ENCODE assay signal across 21 mouse cellular contexts in the genomic region with DNA sequence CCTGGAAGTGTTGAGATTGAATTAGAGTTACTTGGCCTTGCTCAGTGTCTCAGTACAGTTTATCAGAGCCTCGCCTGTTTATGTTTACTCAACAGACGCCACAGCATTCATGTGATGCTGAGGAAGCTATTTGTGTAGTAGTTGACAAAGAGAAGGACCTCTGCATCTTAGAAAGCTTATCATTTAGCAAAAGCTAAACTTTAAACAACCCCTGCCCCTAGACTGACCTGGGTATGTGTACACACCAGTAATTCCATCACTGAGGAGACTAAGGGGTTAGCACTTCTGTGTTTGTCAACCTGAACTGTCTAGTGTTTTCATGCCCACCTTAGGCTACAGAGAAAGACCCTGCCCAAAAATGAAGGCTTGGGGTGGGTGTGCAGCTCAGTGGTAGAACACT. TPM values are rescaled to one million over a fixed set of nuclear protein-coding genes. Genes with fewer than 3 reads are reported as not detected.
DNase-seq lines count a peak whose midpoint lies in the region; ATAC-seq and TF ChIP-seq lines count a peak whose summit lies in the region.
"Had no signal": no experiment of that assay in that cellular context is flagged by ENCODE, and none has a peak within 500 bp of the region (broad histone marks: within the 10 kb centered on the region; RNA-seq: fewer than 3 reads in every experiment).

No protein-coding gene starts in this region.

- no peak for TF ChIP-seq CTCF in heart, adult 2 months (IDR thresholded peaks at IDR 0.05)
- no peak for TF ChIP-seq CTCF in kidney, adult 2 months (conservative IDR thresholded peaks at IDR 0.05; ENCODE audit: insufficient read depth, insufficient read length, low read depth, low read length)
- no peak for TF ChIP-seq CTCF in embryonic fibroblast, embryonic 13.5 days (IDR thresholded peaks at IDR 0.05; ENCODE audit: borderline replicate concordance, insufficient read depth, low read length)

- no peak for ATAC-seq in heart, embryonic 14.5 days (ENCODE audit: insufficient number of reproducible peaks, insufficient read depth, low FRiP score, low read depth)
- no peak for ATAC-seq in kidney, embryonic 14.5 days (ENCODE audit: low FRiP score, low TSS enrichment)
- ATAC-seq: activated CD4-positive, CD25-positive, alpha-beta regulatory T cell, adult 4 months; forebrain, embryonic 16.5 days; hindbrain, postnatal 0 days; Patski had no signal

- H3K4me1 ChIP-seq in heart, embryonic 10.5 days, result peaks cover 96% of the 10 kb centered on the region
- H3K4me1 ChIP-seq in heart, embryonic 14.5 days (ENCODE audit: control insufficient read depth in 2 of 2, insufficient read depth in 2 of 2, low read length in 2 of 2), result peaks cover 54 to 96% of the 10 kb centered on the region in 2 experiments
- H3K4me1 ChIP-seq in heart, adult 2 months (ENCODE audit: control insufficient read depth, insufficient read depth, low read length), result peaks cover 38% of the 10 kb centered on the region
- peaks cover 36% of the 10 kb centered on the region for H3K4me1 ChIP-seq in kidney, adult 2 months (ENCODE audit: control insufficient read depth, insufficient read depth, low read length)
- H3K4me1 ChIP-seq in kidney, embryonic 14.5 days (ENCODE audit: control insufficient read depth, insufficient read depth, low read length), result peaks cover 10% of the 10 kb centered on the region
- H3K4me1 ChIP-seq in embryonic fibroblast, embryonic 13.5 days (ENCODE audit: control insufficient read depth, insufficient read depth, low read length), result peaks cover 27% of the 10 kb centered on the region

- 0 out of 2 replicates have a peak, but pooled peaks cover 9% of the 10 kb centered on the region for H3K36me3 ChIP-seq in heart, embryonic 10.5 days
- H3K36me3 ChIP-seq in heart, embryonic 14.5 days (ENCODE audit: control insufficient read depth, insufficient read depth, low read length), result peaks cover 9% of the 10 kb centered on the region; the same call in 1 of the 2 replicates
- H3K36me3 ChIP-seq in heart, adult 2 months (ENCODE audit: control insufficient read depth, insufficient read depth, low read length), result peaks cover 5% of the 10 kb centered on the region
- H3K36me3 ChIP-seq in kidney, adult 2 months (ENCODE audit: control insufficient read depth, insufficient read depth, low read length), result no peaks in the 10 kb centered on the region
- no peaks in the 10 kb centered on the region for H3K36me3 ChIP-seq in kidney, embryonic 14.5 days (ENCODE audit: control insufficient read depth, insufficient read depth, low read length)
- H3K36me3 ChIP-seq: embryonic facial prominence, embryonic 12.5 days; forebrain, embryonic 12.5 days; hindbrain, embryonic 13.5 days; kidney, embryonic 15.5 days had no signal

- no peak for DNase-seq in heart, embryonic 10.5 days (ENCODE audit: low spot score)
- no peak for DNase-seq in heart, postnatal 25 days (ENCODE audit: low spot score)
- DNase-seq in heart, adult 2 months, result no peak
- no peak for DNase-seq in kidney, adult 2 months
- no peak for DNase-seq in ovary, postnatal 36 days (ENCODE audit: low spot score)
- DNase-seq: cerebellum, adult 11-12 months; cerebellum, adult 9-10 months; cerebellum, postnatal 25 days; gastrocnemius, postnatal 36 days; kidney, adult 11 months had no signal

- no peak overlapping the region for H3K9ac ChIP-seq in heart, embryonic 14.5 days (ENCODE audit: low read length)
- H3K9ac ChIP-seq in heart, adult 2 months (ENCODE audit: low read depth, low read length), result no peak overlapping the region
- no peak overlapping the region for H3K9ac ChIP-seq in kidney, embryonic 14.5 days (ENCODE audit: low read depth, low read length)
- H3K9ac ChIP-seq: embryonic facial prominence, embryonic 12.5 days; forebrain, embryonic 12.5 days; hindbrain, embryonic 13.5 days; kidney, embryonic 15.5 days had no signal

- H3K4me2 ChIP-seq in heart, embryonic 14.5 days (ENCODE audit: low read length), result no peak overlapping the region
- H3K4me2 ChIP-seq in kidney, embryonic 14.5 days (replicated peaks; ENCODE audit: low read depth, low read length), result no peak overlapping the region
- H3K4me2 ChIP-seq: embryonic facial prominence, embryonic 12.5 days; forebrain, embryonic 12.5 days; hindbrain, embryonic 13.5 days; kidney, embryonic 15.5 days had no signal

- peak overlapping the region; percentile 87 for H3K27ac ChIP-seq in heart, embryonic 10.5 days
- H3K27ac ChIP-seq in heart, embryonic 14.5 days (replicated peaks in 1 of 2; ENCODE audit: control insufficient read depth in 1 of 2, insufficient read depth in 1 of 2, low read depth in 2 of 2, low read length in 2 of 2), result peak overlapping the region; percentile 88 to 93
- no peak overlapping the region for H3K27ac ChIP-seq in heart, adult 2 months
- H3K27ac ChIP-seq in kidney, adult 2 months (ENCODE audit: insufficient read depth, low read depth, low read length), result 0 out of 2 replicates have a peak overlapping the region, but pooled peaks have one; percentile 1
- H3K27ac ChIP-seq in kidney, embryonic 14.5 days (ENCODE audit: low read depth, low read length), result no peak overlapping the region
- peak overlapping the region; percentile 6; the same call in 1 of the 2 replicates for H3K27ac ChIP-seq in embryonic fibroblast, embryonic 13.5 days (ENCODE audit: insufficient read depth, low read length)
- H3K27ac ChIP-seq: embryonic facial prominence, embryonic 12.5 days; forebrain, embryonic 12.5 days; hindbrain, embryonic 13.5 days; hindbrain, postnatal 0 days had no signal

- no peak overlapping the region for H3K4me3 ChIP-seq in heart, embryonic 10.5 days
- H3K4me3 ChIP-seq in heart, embryonic 14.5 days (ENCODE audit: control insufficient read depth in 1 of 2, insufficient read depth in 1 of 2, low read depth in 1 of 2, low read length in 2 of 2), result no peak overlapping the region
- no peak overlapping the region for H3K4me3 ChIP-seq in heart, adult 2 months
- H3K4me3 ChIP-seq in kidney, adult 2 months (ENCODE audit: insufficient read depth, low read depth, low read length), result no peak overlapping the region
- no peak overlapping the region for H3K4me3 ChIP-seq in kidney, embryonic 14.5 days (ENCODE audit: low read length)
- H3K4me3 ChIP-seq in embryonic fibroblast, embryonic 13.5 days (ENCODE audit: insufficient read depth, low read length), result no peak overlapping the region
- H3K4me3 ChIP-seq: embryonic facial prominence, embryonic 12.5 days; forebrain, embryonic 12.5 days; hindbrain, embryonic 13.5 days; kidney, embryonic 15.5 days had no signal

- intact Hi-C loops in heart, postnatal 25 days (cut with DNase I), result no loop called here
- intact Hi-C loops in heart, adult 2 months (cut with DNase I), result loop anchor here (10.0 kb wide), 1 partner anchor 515 kb away; no protein-coding TSS in a partner anchor

- no peaks in the 10 kb centered on the region for H3K27me3 ChIP-seq in heart, embryonic 10.5 days (ENCODE audit: insufficient read depth, poor library complexity, severe bottlenecking)
- no peaks in the 10 kb centered on the region for H3K27me3 ChIP-seq in heart, embryonic 14.5 days (ENCODE audit: control insufficient read depth, insufficient read depth, low read length)
- no peaks in the 10 kb centered on the region for H3K27me3 ChIP-seq in heart, adult 2 months (ENCODE audit: control insufficient read depth, insufficient read depth, low read length)
- no peaks in the 10 kb centered on the region for H3K27me3 ChIP-seq in kidney, adult 2 months (replicated peaks; ENCODE audit: control insufficient read depth, insufficient read depth, low read length)
- H3K27me3 ChIP-seq in kidney, embryonic 14.5 days (ENCODE audit: control insufficient read depth, insufficient read depth, low read length), result no peaks in the 10 kb centered on the region
- H3K27me3 ChIP-seq: embryonic facial prominence, embryonic 12.5 days; forebrain, embryonic 12.5 days; hindbrain, embryonic 13.5 days; kidney, embryonic 15.5 days; Patski had no signal

- TF ChIP-seq POLR2A in heart, adult 2 months (IDR thresholded peaks at IDR 0.05; ENCODE audit: insufficient read depth, low read depth, low read length), result no peak
- no peak for TF ChIP-seq POLR2A in kidney, adult 2 months (IDR thresholded peaks at IDR 0.05; ENCODE audit: low read depth, low read length)
- no peak for TF ChIP-seq POLR2A in embryonic fibroblast, embryonic 13.5 days (IDR thresholded peaks at IDR 0.05; ENCODE audit: low read depth, low read length)

- H3K79me2 ChIP-seq in heart, adult 2 months (replicated peaks; ENCODE audit: control insufficient read depth, insufficient read depth, low read length), result peaks cover 11% of the 10 kb centered on the region

- WGBS in heart, embryonic 10.5 days, result 58% methylated on average over 2 of the region's 2 CpGs
- 63% methylated on average over 2 of the region's 2 CpGs for WGBS in heart, embryonic 14.5 days
- 69% methylated on average over 2 of the region's 2 CpGs for WGBS in heart, adult 2 months
- WGBS in kidney, adult 2 months, result 63% methylated on average over 2 of the region's 2 CpGs
- WGBS in kidney, embryonic 14.5 days, result 65% methylated on average over 2 of the region's 2 CpGs

- no peaks in the 10 kb centered on the region for H3K9me3 ChIP-seq in heart, embryonic 10.5 days
- no peaks in the 10 kb centered on the region for H3K9me3 ChIP-seq in heart, embryonic 14.5 days (ENCODE audit: control insufficient read depth, low read length)
- H3K9me3 ChIP-seq in kidney, embryonic 14.5 days (ENCODE audit: control insufficient read depth, low read length), result no peaks in the 10 kb centered on the region
- H3K9me3 ChIP-seq: embryonic facial prominence, embryonic 12.5 days; forebrain, embryonic 12.5 days; hindbrain, embryonic 13.5 days; kidney, embryonic 15.5 days had no signal

- TF ChIP-seq EP300 in heart, adult 2 months (IDR thresholded peaks at IDR 0.05; ENCODE audit: insufficient read depth, low read depth, low read length), result no peak

RNA-seq across cellular contexts. Expression of a gene that starts 12.9 kb away (rescaled TPM):
- 7.2 and 8.6 TPM in 2 replicates for polyA plus RNA-seq in heart, embryonic 10.5 days (2016; fragmentation: Nextera tagmentation; extraction: Ambion mirVana)
- 10 to 100 TPM; 56.4 to 56.8 TPM for total RNA-seq in heart, postnatal 25 days (2021)
- polyA plus RNA-seq in heart, embryonic 14.5 days (2014; fragmentation: Nextera tagmentation; extraction: Ambion mirVana), result 12.7 and 15.7 TPM in 2 replicates
- total RNA-seq in heart, adult 2 months (2021), result 10 to 100 TPM; 56.9 to 58.2 TPM
- polyA plus RNA-seq in heart, adult 2 months (2012; rRNA removed), result 18.1 and 36.4 TPM in 2 replicates
- 26.8 and 33.9 TPM in 2 replicates for polyA plus RNA-seq in kidney, adult 2 months (2012; rRNA removed)
- 11.5 TPM in 2 replicates for polyA plus RNA-seq in kidney, embryonic 14.5 days (2014; fragmentation: Nextera tagmentation; extraction: Ambion mirVana)
- 65.0 and 73.0 TPM in 2 replicates for polyA plus RNA-seq in embryonic fibroblast, embryonic 13.5 days (2011; ENCODE audit: insufficient read length, low read depth, missing spikeins)

Comparison
In these comparisons a context has a peak if more than half of its experiments do, and no peak if none do; other contexts are left out.
1. H3K27ac ChIP-seq: peak in heart, embryonic 10.5 days (single experiment), heart, embryonic 14.5 days (2 of 2), kidney, adult 2 months (single experiment) and embryonic fibroblast, embryonic 13.5 days (single experiment); none in heart, adult 2 months (single experiment) and kidney, embryonic 14.5 days (single experiment).